In the genomic region with DNA sequence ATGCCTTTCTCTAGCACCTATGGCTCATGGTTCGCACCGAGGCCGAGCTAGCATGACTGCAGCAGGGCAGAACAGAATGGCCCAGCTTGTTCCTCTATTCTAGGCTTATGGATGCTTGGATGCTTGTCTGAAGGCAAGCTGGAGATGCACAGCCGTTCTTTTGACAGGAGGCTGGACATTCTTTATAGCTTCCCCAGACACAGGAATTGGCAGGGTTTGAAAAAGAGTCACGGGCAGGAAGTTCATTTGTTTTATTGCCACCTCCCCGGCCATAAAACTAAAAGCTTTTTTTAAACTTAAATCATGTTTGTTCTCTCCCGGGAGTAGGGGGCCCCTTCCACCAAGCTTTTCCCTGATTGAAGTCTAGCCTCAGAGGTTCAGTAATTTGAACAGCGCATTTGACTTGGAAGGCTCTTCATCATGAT, we compare ENCODE assay signal across 20 mouse cellular contexts. TPM values are rescaled to one million over a fixed set of nuclear protein-coding genes. Genes with fewer than 3 reads are reported as not detected.
DNase-seq lines count a peak whose midpoint lies in the region; ATAC-seq and TF ChIP-seq lines count a peak whose summit lies in the region.
"Had no signal": no experiment of that assay in that cellular context is flagged by ENCODE, and none has a peak within 500 bp of the region (broad histone marks: within the 10 kb centered on the region; RNA-seq: fewer than 3 reads in every experiment).

No protein-coding gene starts in this region.

- no peak overlapping the region for H3K9ac ChIP-seq in kidney, postnatal 0 days (ENCODE audit: low read depth, low read length)
- H3K9ac ChIP-seq in intestine, embryonic 15.5 days: no peak overlapping the region
- H3K9ac ChIP-seq: embryonic facial prominence, embryonic 15.5 days; hindbrain, embryonic 13.5 days had no signal

- 7% methylated on average over 8 of the region's 8 CpGs for WGBS in kidney, postnatal 0 days
- 21% methylated on average over 8 of the region's 8 CpGs for WGBS in intestine, embryonic 15.5 days

- H3K27ac ChIP-seq in kidney, postnatal 0 days: no peak overlapping the region
- 0 out of 2 replicates have a peak overlapping the region, but pooled peaks have one; percentile 13 for H3K27ac ChIP-seq in intestine, embryonic 15.5 days
- H3K27ac ChIP-seq: embryonic facial prominence, embryonic 15.5 days; forebrain, embryonic 10.5 days; hindbrain, embryonic 13.5 days; stomach, postnatal 0 days had no signal

- no peaks in the 10 kb centered on the region for H3K9me3 ChIP-seq in kidney, postnatal 0 days (replicated peaks; ENCODE audit: low read length)
- no peaks in the 10 kb centered on the region for H3K9me3 ChIP-seq in intestine, embryonic 15.5 days
- H3K9me3 ChIP-seq: embryonic facial prominence, embryonic 15.5 days; forebrain, embryonic 10.5 days; G1E; hindbrain, embryonic 13.5 days had no signal

- peak; percentile 9 for DNase-seq in embryo, embryonic 10 days (ENCODE audit: low spot score)
- no peak for DNase-seq in embryo, embryonic 9.5 days (ENCODE audit: extremely low spot score)
- peak; percentile 92 for DNase-seq in kidney, postnatal 0 days (ENCODE audit: low spot score)
- no peak for DNase-seq in kidney, adult 18-20 months
- peak; percentile 56 for DNase-seq in mesoderm, embryonic 11.5 days (ENCODE audit: low read depth, low spot score)
- DNase-seq in cerebellum, adult 9-10 months: no peak
- DNase-seq in thymus, adult 18-20 months: no peak
- DNase-seq: cerebellum, postnatal 14 days; gastrocnemius, postnatal 14 days; left cerebral cortex, postnatal 4 days; lung, postnatal 36 days; thymus, postnatal 14 days had no signal

- 0 out of 2 replicates have a peak, but pooled peaks cover 5% of the 10 kb centered on the region for H3K4me1 ChIP-seq in kidney, postnatal 0 days (replicated peaks; ENCODE audit: insufficient read depth, low read length)
- peaks cover 7% of the 10 kb centered on the region; the same call in 1 of the 2 replicates for H3K4me1 ChIP-seq in intestine, embryonic 15.5 days (replicated peaks)
- H3K4me1 ChIP-seq: embryonic facial prominence, embryonic 15.5 days; forebrain, embryonic 10.5 days; hindbrain, embryonic 13.5 days had no signal

- no peak for TF ChIP-seq CTCF in kidney, postnatal 0 days (IDR thresholded peaks at IDR 0.05; ENCODE audit: low read depth)

- no peak overlapping the region for H3K4me3 ChIP-seq in kidney, postnatal 0 days (replicated peaks; ENCODE audit: low read depth, low read length)
- no peak overlapping the region for H3K4me3 ChIP-seq in intestine, embryonic 15.5 days (replicated peaks)
- H3K4me3 ChIP-seq: embryonic facial prominence, embryonic 15.5 days; forebrain, embryonic 10.5 days; hindbrain, embryonic 13.5 days had no signal

- no peak for ATAC-seq in kidney, postnatal 0 days (replicated peaks; ENCODE audit: low FRiP score, low read depth)
- ATAC-seq in intestine, embryonic 15.5 days: peak; percentile 77
- ATAC-seq: CD4-positive, CD25-positive, alpha-beta regulatory T cell, adult 4 months had no signal

- no peak overlapping the region for H3K4me2 ChIP-seq in kidney, postnatal 0 days (ENCODE audit: low read length)
- no peak overlapping the region; the same call in 1 of the 2 replicates for H3K4me2 ChIP-seq in intestine, embryonic 15.5 days (replicated peaks)
- H3K4me2 ChIP-seq: embryonic facial prominence, embryonic 15.5 days; hindbrain, embryonic 13.5 days; midbrain, embryonic 11.5 days had no signal

- no peaks in the 10 kb centered on the region for H3K36me3 ChIP-seq in kidney, postnatal 0 days (ENCODE audit: insufficient read depth, low read length)
- no peaks in the 10 kb centered on the region for H3K36me3 ChIP-seq in intestine, embryonic 15.5 days
- H3K36me3 ChIP-seq: embryonic facial prominence, embryonic 15.5 days; forebrain, embryonic 10.5 days; G1E; hindbrain, embryonic 13.5 days had no signal

- H3K27me3 ChIP-seq in kidney, postnatal 0 days (ENCODE audit: insufficient read depth, low read length): no peaks in the 10 kb centered on the region
- H3K27me3 ChIP-seq in intestine, embryonic 15.5 days (replicated peaks): no peaks in the 10 kb centered on the region
- H3K27me3 ChIP-seq: embryonic facial prominence, embryonic 15.5 days; hindbrain, embryonic 13.5 days had no signal

RNA-seq across cellular contexts. Expression of gene Frg1, which starts 35.6 kb away (rescaled TPM):
- 107 and 110 TPM in 2 replicates for polyA plus RNA-seq in kidney, postnatal 0 days (2015; fragmentation: Nextera tagmentation; extraction: Ambion mirVana)
- 71.9 and 84.6 TPM in 2 replicates for polyA plus RNA-seq in intestine, embryonic 15.5 days (2015; fragmentation: Nextera tagmentation; extraction: Ambion mirVana)

Comparison
In these comparisons a context has a peak if more than half of its experiments do, and no peak if none do; other contexts are left out.
1. DNase-seq: peak in embryo, embryonic 10 days (single experiment), kidney, postnatal 0 days (single experiment) and mesoderm, embryonic 11.5 days (single experiment); none in embryo, embryonic 9.5 days (single experiment), kidney, adult 18-20 months (single experiment), cerebellum, adult 9-10 months (single experiment) and thymus, adult 18-20 months (0 of 2).